Mouse (Mus musculus): ENCODE measurements around the gene Olfr114. TPM values are rescaled to one million over a fixed set of nuclear protein-coding genes. Genes with fewer than 3 reads are reported as not detected.

Olfr114 gene
- not detected for polyA plus RNA-seq (2012; fragmentation: generic; extraction: Trizol)
- long read RNA-seq, experiment 1: 0 reads
- long read RNA-seq, experiment 2: 0 reads

- Histone ChIP-seq H3K36me3 (ENCODE audit: control insufficient read depth, insufficient read depth) (no peaks in the 10 kb centered on the region), H3K79me3 (ENCODE audit: low read depth) (no peaks in the 10 kb centered on the region), H3K4me3 (ENCODE audit: insufficient read depth, poor library complexity, severe bottlenecking) (no peak within 1 kb of the TSS), H3K79me2 (ENCODE audit: control insufficient read depth, insufficient read depth) (no peaks in the 10 kb centered on the region), H3K27me3 (ENCODE audit: control insufficient read depth, insufficient read depth, insufficient read length) (no peaks in the 10 kb centered on the region), H3ac (ENCODE audit: control insufficient read depth, insufficient read length, low read depth) (no peak within 1 kb of the TSS)
- TF ChIP-seq CEBPB (IDR thresholded peaks at IDR 0.05; ENCODE audit: low read depth): no peak
- TF ChIP-seq USF1 (IDR thresholded peaks at IDR 0.05; ENCODE audit: low read depth): no peak
- TF ChIP-seq CTCF (IDR thresholded peaks at IDR 0.05; ENCODE audit: control insufficient read depth, insufficient read depth, insufficient read length): no peak
- TF ChIP-seq FOSL1 (IDR thresholded peaks at IDR 0.05; ENCODE audit: insufficient read depth, low read length, poor library complexity, severe bottlenecking): no peak
- TF ChIP-seq MAX (IDR thresholded peaks at IDR 0.05): no peak
- no peak for TF ChIP-seq MYOG (IDR thresholded peaks at IDR 0.05; ENCODE audit: control insufficient read depth, extremely low read depth, insufficient read length)
- TF ChIP-seq MYOD1 (IDR thresholded peaks at IDR 0.05; ENCODE audit: control insufficient read depth, insufficient read length, low read depth): no peak
Observed at GRCm38 (mm10) chr17:37592643-37593042, at the start of gene Olfr114. TSS of gene Olfr114 (minus strand) at chr17:37592743.

GRCm38 (mm10) chr17:37627009-37627408, 34.5 kb upstream of the Olfr114 start, which contains the start of the genes Olfr115 and Olfr116:
TSS of gene Olfr115 (minus strand) at chr17:37627109.
TSS of gene Olfr116 (minus strand) at chr17:37627199.
- Histone ChIP-seq H3K27me3 (ENCODE audit: control insufficient read depth, insufficient read depth, insufficient read length) (no peaks in the 10 kb centered on the region), H3K4me3 (ENCODE audit: insufficient read depth, poor library complexity, severe bottlenecking) (no peak within 1 kb of the TSS), H3K79me2 (ENCODE audit: control insufficient read depth, insufficient read depth) (no peaks in the 10 kb centered on the region), H3ac (ENCODE audit: control insufficient read depth, insufficient read length, low read depth) (no peak within 1 kb of the TSS), H3K36me3 (ENCODE audit: control insufficient read depth, insufficient read depth) (no peaks in the 10 kb centered on the region), H3K79me3 (ENCODE audit: low read depth) (no peaks in the 10 kb centered on the region)
- no peak for TF ChIP-seq FOSL1 (IDR thresholded peaks at IDR 0.05; ENCODE audit: insufficient read depth, low read length, poor library complexity, severe bottlenecking)
- TF ChIP-seq MYOD1 (IDR thresholded peaks at IDR 0.05; ENCODE audit: control insufficient read depth, insufficient read length, low read depth): no peak
- no peak for TF ChIP-seq USF1 (IDR thresholded peaks at IDR 0.05; ENCODE audit: low read depth)
- TF ChIP-seq CEBPB (IDR thresholded peaks at IDR 0.05; ENCODE audit: low read depth): no peak
- no peak for TF ChIP-seq MYOG (IDR thresholded peaks at IDR 0.05; ENCODE audit: control insufficient read depth, extremely low read depth, insufficient read length)
- no peak for TF ChIP-seq CTCF (IDR thresholded peaks at IDR 0.05; ENCODE audit: control insufficient read depth, insufficient read depth, insufficient read length)
- no peak for TF ChIP-seq MAX (IDR thresholded peaks at IDR 0.05)

GRCm38 (mm10) chr17:37577563-37577962, 15.0 kb downstream of the Olfr114 start, which contains the start of gene Olfr113:
TSS of gene Olfr113 (minus strand) at chr17:37577663.
- TF ChIP-seq MYOG (IDR thresholded peaks at IDR 0.05; ENCODE audit: control insufficient read depth, extremely low read depth, insufficient read length) (no peak), MAX (IDR thresholded peaks at IDR 0.05) (no peak), CEBPB (IDR thresholded peaks at IDR 0.05; ENCODE audit: low read depth) (no peak), MYOD1 (IDR thresholded peaks at IDR 0.05; ENCODE audit: control insufficient read depth, insufficient read length, low read depth) (no peak), FOSL1 (IDR thresholded peaks at IDR 0.05; ENCODE audit: insufficient read depth, low read length, poor library complexity, severe bottlenecking) (no peak), USF1 (IDR thresholded peaks at IDR 0.05; ENCODE audit: low read depth) (no peak), CTCF (IDR thresholded peaks at IDR 0.05; ENCODE audit: control insufficient read depth, insufficient read depth, insufficient read length) (no peak)
- H3ac ChIP-seq (ENCODE audit: control insufficient read depth, insufficient read length, low read depth): no peak within 1 kb of the TSS
- H3K4me3 ChIP-seq (ENCODE audit: insufficient read depth, poor library complexity, severe bottlenecking): no peak within 1 kb of the TSS
- H3K27me3 ChIP-seq (ENCODE audit: control insufficient read depth, insufficient read depth, insufficient read length): no peaks in the 10 kb centered on the region
- no peaks in the 10 kb centered on the region for H3K36me3 ChIP-seq (ENCODE audit: control insufficient read depth, insufficient read depth)
- H3K79me2 ChIP-seq (ENCODE audit: control insufficient read depth, insufficient read depth): no peaks in the 10 kb centered on the region
- no peaks in the 10 kb centered on the region for H3K79me3 ChIP-seq (ENCODE audit: low read depth)

- no peaks in the 10 kb centered on the region for H3K27me3 ChIP-seq (ENCODE audit: control insufficient read depth, insufficient read depth, insufficient read length)
- H3K4me3 ChIP-seq (ENCODE audit: insufficient read depth, poor library complexity, severe bottlenecking): no peak within 1 kb of the TSS
- H3K79me3 ChIP-seq (ENCODE audit: low read depth): no peaks in the 10 kb centered on the region
- no peaks in the 10 kb centered on the region for H3K79me2 ChIP-seq (ENCODE audit: control insufficient read depth, insufficient read depth)
- no peaks in the 10 kb centered on the region for H3K36me3 ChIP-seq (ENCODE audit: control insufficient read depth, insufficient read depth)
- H3ac ChIP-seq (ENCODE audit: control insufficient read depth, insufficient read length, low read depth): no peak within 1 kb of the TSS
- TF ChIP-seq USF1 (IDR thresholded peaks at IDR 0.05; ENCODE audit: low read depth): no peak
- no peak for TF ChIP-seq MAX (IDR thresholded peaks at IDR 0.05)
- TF ChIP-seq MYOG (IDR thresholded peaks at IDR 0.05; ENCODE audit: control insufficient read depth, extremely low read depth, insufficient read length): no peak
- TF ChIP-seq MYOD1 (IDR thresholded peaks at IDR 0.05; ENCODE audit: control insufficient read depth, insufficient read length, low read depth): no peak
- no peak for TF ChIP-seq FOSL1 (IDR thresholded peaks at IDR 0.05; ENCODE audit: insufficient read depth, low read length, poor library complexity, severe bottlenecking)
- no peak for TF ChIP-seq CTCF (IDR thresholded peaks at IDR 0.05; ENCODE audit: control insufficient read depth, insufficient read depth, insufficient read length)
- TF ChIP-seq CEBPB (IDR thresholded peaks at IDR 0.05; ENCODE audit: low read depth): no peak
Observed at GRCm38 (mm10) chr17:37569351-37569750, 23.2 kb downstream of the Olfr114 start, which contains the start of gene Olfr112. TSS of gene Olfr112 (minus strand) at chr17:37569451.

GRCm38 (mm10) chr17:37558913-37559615, 33.5 kb downstream of the Olfr114 start:
- no peaks in the 10 kb centered on the region for H3K79me2 ChIP-seq (ENCODE audit: control insufficient read depth, insufficient read depth)
- no peaks in the 10 kb centered on the region for H3K79me3 ChIP-seq (ENCODE audit: low read depth)
- H3K27me3 ChIP-seq (ENCODE audit: control insufficient read depth, insufficient read depth, insufficient read length): no peaks in the 10 kb centered on the region
- TF ChIP-seq CTCF (IDR thresholded peaks at IDR 0.05; ENCODE audit: control insufficient read depth, insufficient read depth, insufficient read length) (no peak), MAX (IDR thresholded peaks at IDR 0.05) (no peak), USF1 (IDR thresholded peaks at IDR 0.05; ENCODE audit: low read depth) (no peak), MYOG (IDR thresholded peaks at IDR 0.05; ENCODE audit: control insufficient read depth, extremely low read depth, insufficient read length) (no peak), CEBPB (IDR thresholded peaks at IDR 0.05; ENCODE audit: low read depth) (no peak), FOSL1 (IDR thresholded peaks at IDR 0.05; ENCODE audit: insufficient read depth, low read length, poor library complexity, severe bottlenecking) (no peak)
- H3K36me3 ChIP-seq (ENCODE audit: control insufficient read depth, insufficient read depth): no peaks in the 10 kb centered on the region
- H3K4me3 ChIP-seq (ENCODE audit: insufficient read depth, poor library complexity, severe bottlenecking): no peak overlapping the region
- no peak overlapping the region for H3ac ChIP-seq (ENCODE audit: control insufficient read depth, insufficient read length, low read depth)

Measured in C2C12 (cell line).